Mouse (Mus musculus) embryonic facial prominence, embryonic 12.5 days (tissue): ENCODE measurements at regions not wholly inside any gene's neighbourhood (a gene's known extent, or its start where the extent isn't known, plus 50 kb on each side); places are given as distances from the start of the nearest gene placed in this dataset.

Experiments used
- ATAC-seq: fragments of 200-750 bp; cut with Nextera tagmentation; 2 replicates; pipeline ENCODE4 v1.8.0; 2017; ENCODE audit not compliant: insufficient number of reproducible peaks, insufficient read depth, low FRiP score, low TSS enrichment
- H3K27ac ChIP-seq: fragments of 300-500 bp; sonication (generic); 2 replicates; pipeline ENCODE4 v1.5.1; 2016; ENCODE audit warnings: mild to moderate bottlenecking
- H3K27me3 ChIP-seq: fragments of 300-500 bp; sonication (generic); 2 replicates; pipeline ENCODE4 v1.6.1; 2016; ENCODE audit warnings: mild to moderate bottlenecking, moderate library complexity
- H3K36me3 ChIP-seq: fragments of 300-500 bp; sonication (generic); 2 replicates; pipeline ENCODE4 v1.6.1; 2016; ENCODE audit warnings: mild to moderate bottlenecking
- H3K4me1 ChIP-seq: fragments of 300-500 bp; sonication (generic); 2 replicates; pipeline ENCODE4 v1.6.1; 2016
- H3K4me2 ChIP-seq: fragments of 300-500 bp; sonication (generic); replicated peaks from 2 replicates; pipeline ENCODE4 v1.6.1; 2016; ENCODE audit warnings: mild to moderate bottlenecking, moderate library complexity
- H3K4me3 ChIP-seq: fragments of 300-500 bp; sonication (generic); 2 replicates; pipeline ENCODE4 v1.5.1; 2016; ENCODE audit warnings: mild to moderate bottlenecking
- H3K9ac ChIP-seq: fragments of 300-500 bp; sonication (generic); 2 replicates; pipeline ENCODE4 v1.6.1; 2016; ENCODE audit warnings: mild to moderate bottlenecking, moderate library complexity
- H3K9me3 ChIP-seq: fragments of 300-500 bp; sonication (generic); 2 replicates; pipeline ENCODE4 v1.6.1; 2016; ENCODE audit warnings: mild to moderate bottlenecking, moderate library complexity
- WGBS: fragments of 180-500 bp; shearing (Covaris S2); methylation state at CpG from one replicate; pipeline ENCODE4 v1.1.7; 2016; 5-methylcytosine and 5-hydroxymethylcytosine counted together

- Histone ChIP-seq H3K9ac (no peak overlapping the region), H3K9me3 (no peaks in the 10 kb centered on the region), H3K4me2 (no peak overlapping the region), H3K36me3 (no peaks in the 10 kb centered on the region), H3K4me1 (no peaks in the 10 kb centered on the region), H3K4me3 (no peak overlapping the region), H3K27me3 (no peaks in the 10 kb centered on the region), H3K27ac (no peak overlapping the region)
- no peak for ATAC-seq
- WGBS = 3% methylated on average over 1 of the region's 1 CpGs
Observed at GRCm38 (mm10) chr1:89207306-89207705, 137.1 kb downstream of the Sh3bp4 start.

DNA sequence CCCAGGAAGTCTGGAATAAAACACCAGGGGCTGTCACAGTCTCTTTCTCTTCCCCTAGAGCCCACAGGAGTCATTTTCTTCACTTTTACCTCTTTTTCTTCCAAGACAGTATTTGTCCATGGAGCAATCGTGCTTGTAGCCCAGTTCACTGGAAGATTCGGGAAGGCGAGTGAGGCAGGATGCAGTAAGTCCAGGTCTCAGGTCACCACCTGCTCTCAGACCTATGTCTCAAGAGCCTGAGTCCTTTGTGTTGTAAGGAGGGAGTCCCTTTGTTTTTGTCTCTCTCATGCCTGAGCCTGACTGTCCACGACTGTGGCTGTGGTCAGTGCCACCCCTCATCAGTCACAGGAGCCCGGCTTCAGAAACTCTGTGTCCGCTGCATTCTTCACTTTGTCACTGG is 140.9 kb downstream of the Sh3bp4 start:
- Histone ChIP-seq H3K4me3 (no peak overlapping the region), H3K27ac (no peak overlapping the region), H3K9ac (no peak overlapping the region), H3K9me3 (no peaks in the 10 kb centered on the region), H3K36me3 (no peaks in the 10 kb centered on the region), H3K27me3 (no peaks in the 10 kb centered on the region), H3K4me1 (no peaks in the 10 kb centered on the region), H3K4me2 (no peak overlapping the region)
- ATAC-seq = no peak
- 89% methylated on average over 6 of the region's 6 CpGs for WGBS

GRCm38 (mm10) chr1:89228426-89228825 is 158.2 kb downstream of the Sh3bp4 start:
- Histone ChIP-seq H3K9ac (no peak overlapping the region), H3K9me3 (0 out of 2 replicates have a peak, but pooled peaks cover 5% of the 10 kb centered on the region), H3K4me1 (no peaks in the 10 kb centered on the region), H3K4me3 (no peak overlapping the region), H3K36me3 (no peaks in the 10 kb centered on the region), H3K4me2 (no peak overlapping the region), H3K27me3 (no peaks in the 10 kb centered on the region), H3K27ac (no peak overlapping the region)
- ATAC-seq = no peak
- WGBS = 63% methylated on average over 5 of the region's 5 CpGs

DNA sequence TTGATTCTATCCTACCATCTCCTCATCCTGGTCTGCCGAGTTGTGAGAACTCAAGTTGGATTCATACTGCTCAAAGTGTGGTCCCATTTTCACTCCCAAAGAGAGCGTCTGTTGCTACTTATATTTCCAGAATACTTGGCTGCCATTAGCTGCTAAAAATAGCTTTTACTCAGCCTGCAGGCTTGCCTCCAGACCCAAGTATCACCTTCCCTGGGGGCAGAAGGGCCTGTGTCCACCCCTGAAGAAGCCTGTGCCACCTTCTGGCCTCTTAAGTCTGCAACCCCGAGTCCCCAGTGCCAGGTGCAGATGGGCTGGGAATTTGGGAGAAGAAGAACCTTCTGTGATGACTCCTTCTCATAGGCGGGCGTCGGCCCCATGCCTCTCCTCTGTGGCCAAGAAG is 161.5 kb downstream of the Sh3bp4 start:
- Histone ChIP-seq H3K9ac (no peak overlapping the region), H3K27ac (no peak overlapping the region), H3K4me1 (no peaks in the 10 kb centered on the region), H3K4me2 (no peak overlapping the region), H3K9me3 (no peaks in the 10 kb centered on the region), H3K4me3 (no peak overlapping the region), H3K27me3 (no peaks in the 10 kb centered on the region), H3K36me3 (no peaks in the 10 kb centered on the region)
- WGBS = 86% methylated on average over 6 of the region's 6 CpGs
- ATAC-seq = no peak

DNA sequence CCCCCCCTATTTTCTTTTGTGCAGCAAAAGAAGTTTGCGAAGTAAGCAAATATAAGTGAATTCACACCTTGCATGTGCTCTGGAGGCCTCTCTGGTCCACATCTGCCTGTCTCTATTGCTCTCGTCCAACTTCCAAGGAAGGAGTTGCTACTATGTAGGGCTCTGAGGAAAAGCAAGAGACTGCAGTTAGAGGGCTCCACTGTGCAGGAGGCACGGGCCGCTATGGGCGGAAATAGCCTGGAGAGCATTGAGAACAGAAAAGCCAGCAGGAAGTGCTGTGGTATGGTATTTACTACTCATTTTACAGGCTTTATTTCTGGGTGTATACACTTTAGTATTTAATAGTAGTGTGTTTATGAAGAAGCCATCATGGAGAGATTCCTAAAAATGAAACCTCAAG is 162.2 kb downstream of the Sh3bp4 start:
- Histone ChIP-seq H3K9me3 (no peaks in the 10 kb centered on the region), H3K4me2 (no peak overlapping the region), H3K27ac (no peak overlapping the region), H3K4me3 (no peak overlapping the region), H3K4me1 (no peaks in the 10 kb centered on the region), H3K9ac (no peak overlapping the region), H3K36me3 (no peaks in the 10 kb centered on the region), H3K27me3 (no peaks in the 10 kb centered on the region)
- ATAC-seq = no peak
- 71% methylated on average over 5 of the region's 5 CpGs for WGBS

GRCm38 (mm10) chr1:89234895-89235294 is 164.7 kb downstream of the Sh3bp4 start:
- no peak overlapping the region for H3K27ac ChIP-seq
- H3K9me3 ChIP-seq = no peaks in the 10 kb centered on the region
- no peak overlapping the region for H3K9ac ChIP-seq
- no peaks in the 10 kb centered on the region for H3K27me3 ChIP-seq
- H3K36me3 ChIP-seq = no peaks in the 10 kb centered on the region
- no peak for ATAC-seq
- H3K4me2 ChIP-seq = no peak overlapping the region
- no peak overlapping the region for H3K4me3 ChIP-seq
- H3K4me1 ChIP-seq = 0 out of 2 replicates have a peak, but pooled peaks cover 4% of the 10 kb centered on the region
- WGBS = 73% methylated on average over 8 of the region's 8 CpGs

DNA sequence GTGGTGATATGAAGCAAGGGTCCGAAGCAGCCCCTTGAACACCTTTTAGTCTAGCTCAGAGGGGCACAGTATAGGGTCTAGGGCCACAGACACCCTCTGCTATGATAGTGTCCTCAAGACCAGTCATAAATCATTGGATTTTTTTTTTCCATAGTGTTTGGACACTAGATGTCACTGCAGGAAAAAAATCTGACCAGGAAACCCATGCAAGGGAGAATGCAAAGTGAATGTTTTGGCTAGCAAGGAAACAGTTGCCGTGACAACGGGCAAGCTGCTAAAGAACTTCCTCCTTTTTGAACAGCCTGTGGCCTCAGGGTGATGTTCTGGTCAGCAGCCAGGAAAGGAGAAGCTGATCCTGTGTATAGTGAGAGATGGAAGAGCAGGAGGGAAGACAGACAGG is 165.1 kb downstream of the Sh3bp4 start:
- H3K4me2 ChIP-seq = no peak overlapping the region
- H3K27me3 ChIP-seq = no peaks in the 10 kb centered on the region
- no peak for ATAC-seq
- H3K36me3 ChIP-seq = no peaks in the 10 kb centered on the region
- no peak overlapping the region for H3K9ac ChIP-seq
- H3K4me3 ChIP-seq = no peak overlapping the region
- 0 out of 2 replicates have a peak, but pooled peaks cover 4% of the 10 kb centered on the region for H3K4me1 ChIP-seq
- no peak overlapping the region for H3K27ac ChIP-seq
- 28% methylated on average over 3 of the region's 3 CpGs for WGBS
- no peaks in the 10 kb centered on the region for H3K9me3 ChIP-seq

DNA sequence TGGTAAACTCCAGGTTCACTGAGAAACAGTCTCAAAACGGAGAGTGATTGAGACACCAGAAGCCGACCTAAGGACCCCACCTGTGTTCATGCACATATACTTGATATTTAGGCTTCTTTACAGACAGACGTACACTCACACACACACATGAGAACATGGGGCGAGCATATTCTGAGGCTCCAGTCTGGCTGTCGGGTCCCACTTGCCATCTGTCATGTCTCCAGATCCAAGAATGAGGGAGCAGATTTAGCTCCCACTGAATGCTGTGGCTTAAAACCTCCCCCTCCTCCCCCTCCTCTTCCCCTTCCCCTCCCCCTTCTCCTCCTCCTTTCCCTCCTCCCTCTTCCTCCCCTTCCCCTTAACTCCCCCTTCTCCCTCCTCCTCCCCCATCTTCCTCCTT is 167.5 kb downstream of the Sh3bp4 start:
- Histone ChIP-seq H3K27me3 (no peaks in the 10 kb centered on the region), H3K27ac (no peak overlapping the region), H3K4me3 (no peak overlapping the region), H3K36me3 (no peaks in the 10 kb centered on the region), H3K9ac (no peak overlapping the region), H3K4me1 (0 out of 2 replicates have a peak, but pooled peaks cover 4% of the 10 kb centered on the region), H3K9me3 (no peaks in the 10 kb centered on the region), H3K4me2 (no peak overlapping the region)
- no peak for ATAC-seq
- WGBS = 72% methylated on average over 5 of the region's 5 CpGs

DNA sequence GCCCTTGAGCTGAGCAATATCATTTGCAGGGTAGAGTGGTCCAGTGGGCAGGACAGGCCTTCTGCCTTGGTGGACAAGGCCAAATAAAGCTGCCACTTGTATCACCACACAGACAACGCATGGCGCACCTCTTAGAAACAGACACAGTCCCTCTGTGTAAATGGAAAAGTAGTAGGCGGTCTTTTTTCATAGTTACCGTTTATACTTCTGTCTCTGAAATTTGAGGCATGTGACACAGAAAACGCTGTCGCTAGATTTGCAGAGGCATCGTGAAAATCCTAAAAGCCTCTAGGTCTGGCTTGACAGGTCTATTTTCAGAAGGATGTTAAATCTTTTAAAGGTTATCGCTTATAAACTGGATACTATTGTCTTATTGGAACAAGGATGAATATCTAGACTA is 174.4 kb downstream of the Sh3bp4 start:
- Histone ChIP-seq H3K4me3 (no peak overlapping the region), H3K4me2 (no peak overlapping the region), H3K9me3 (0 out of 2 replicates have a peak, but pooled peaks cover 4% of the 10 kb centered on the region), H3K27me3 (no peaks in the 10 kb centered on the region), H3K9ac (no peak overlapping the region), H3K27ac (no peak overlapping the region), H3K36me3 (no peaks in the 10 kb centered on the region), H3K4me1 (peaks cover 8% of the 10 kb centered on the region)
- WGBS = 77% methylated on average over 8 of the region's 8 CpGs
- no peak for ATAC-seq

DNA sequence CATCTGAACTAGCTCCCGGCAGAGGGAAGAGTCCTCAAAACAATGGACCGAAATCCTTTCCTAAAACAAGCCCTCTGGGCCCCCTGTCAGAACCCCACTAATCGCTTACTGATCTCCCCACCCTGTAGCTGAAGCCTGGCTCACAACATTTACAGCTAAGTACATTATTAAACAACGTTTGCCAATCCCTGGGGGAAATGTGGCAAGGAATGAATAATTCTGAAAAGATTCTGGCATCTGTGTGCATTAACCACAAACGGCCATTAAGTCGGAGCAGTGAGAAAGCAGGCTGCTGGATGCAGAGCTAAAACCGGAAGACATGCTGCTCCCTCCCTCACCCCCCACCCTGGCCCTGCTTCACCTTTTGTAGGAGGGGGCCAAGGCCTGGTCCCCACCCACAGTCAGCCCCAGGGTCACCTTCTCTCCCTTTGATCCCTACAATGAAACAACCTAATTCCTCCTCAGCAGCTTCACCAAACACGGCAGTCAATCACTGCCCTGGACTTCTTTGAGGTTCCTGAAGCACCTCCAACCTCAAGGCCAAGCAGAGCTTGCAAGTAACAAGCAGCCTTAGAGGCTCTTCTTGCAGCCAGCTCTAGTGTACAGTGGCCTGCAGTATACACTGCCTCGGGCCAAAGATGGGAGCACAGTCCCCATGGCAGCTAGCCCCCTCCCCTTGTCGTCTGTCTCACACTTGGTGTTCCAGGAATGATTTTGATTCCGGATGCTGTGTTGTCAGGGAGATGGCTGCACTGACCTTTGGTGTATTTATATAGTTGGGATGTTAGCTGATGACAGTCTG is 175.2 kb downstream of the Sh3bp4 start:
- Histone ChIP-seq H3K4me3 (no peak overlapping the region), H3K4me1 (peaks cover 8% of the 10 kb centered on the region), H3K4me2 (no peak overlapping the region), H3K27ac (no peak overlapping the region), H3K27me3 (no peaks in the 10 kb centered on the region), H3K9me3 (0 out of 2 replicates have a peak, but pooled peaks cover 4% of the 10 kb centered on the region), H3K9ac (no peak overlapping the region), H3K36me3 (no peaks in the 10 kb centered on the region)
- no peak for ATAC-seq
- 33% methylated on average over 11 of the region's 11 CpGs for WGBS

GRCm38 (mm10) chr1:89251753-89252152 is 181.5 kb downstream of the Sh3bp4 start:
- Histone ChIP-seq H3K9ac (no peak overlapping the region), H3K36me3 (no peaks in the 10 kb centered on the region), H3K4me1 (0 out of 2 replicates have a peak, but pooled peaks cover 5% of the 10 kb centered on the region), H3K9me3 (0 out of 2 replicates have a peak, but pooled peaks cover 4% of the 10 kb centered on the region), H3K27me3 (no peaks in the 10 kb centered on the region), H3K4me2 (no peak overlapping the region), H3K27ac (no peak overlapping the region), H3K4me3 (no peak overlapping the region)
- WGBS = 16% methylated on average over 2 of the region's 2 CpGs
- ATAC-seq = no peak

- no peak overlapping the region for H3K4me3 ChIP-seq
- H3K9ac ChIP-seq = no peak overlapping the region
- no peak for ATAC-seq
- no peaks in the 10 kb centered on the region for H3K9me3 ChIP-seq
- H3K4me2 ChIP-seq = no peak overlapping the region
- H3K27me3 ChIP-seq = no peaks in the 10 kb centered on the region
- no peaks in the 10 kb centered on the region for H3K36me3 ChIP-seq
- WGBS = 84% methylated on average over 7 of the region's 7 CpGs
- 0 out of 2 replicates have a peak, but pooled peaks cover 5% of the 10 kb centered on the region for H3K4me1 ChIP-seq
- no peak overlapping the region for H3K27ac ChIP-seq
Observed at GRCm38 (mm10) chr1:89252528-89252927, 182.3 kb downstream of the Sh3bp4 start.
